Mouse (Mus musculus): Measurements from ENCODE around the gene Mgat5.

Gene Mgat5

DNA sequence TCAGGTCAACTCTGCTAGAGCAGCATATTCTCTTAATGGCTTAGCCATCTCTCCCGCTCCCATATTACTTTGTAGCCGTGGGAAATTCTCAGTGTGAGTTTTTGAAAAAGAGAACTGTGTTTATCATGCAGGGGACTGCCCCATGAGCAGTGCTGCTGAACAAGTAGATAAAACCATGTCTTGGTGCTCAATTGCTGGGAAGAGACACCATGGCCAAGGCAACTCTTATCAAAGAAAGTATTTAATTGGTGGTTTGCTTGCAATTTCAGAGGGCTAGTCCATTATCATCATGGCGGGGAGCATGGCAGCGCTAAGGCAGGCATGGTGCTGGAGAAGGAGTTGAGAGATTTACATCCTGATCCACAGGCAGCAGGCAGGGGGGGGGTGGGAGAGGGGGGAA lies 54.9 kb downstream of the Mgat5 start:
- DNase-seq (ENCODE audit: low spot score in 2 of 2) = no peak

DNA sequence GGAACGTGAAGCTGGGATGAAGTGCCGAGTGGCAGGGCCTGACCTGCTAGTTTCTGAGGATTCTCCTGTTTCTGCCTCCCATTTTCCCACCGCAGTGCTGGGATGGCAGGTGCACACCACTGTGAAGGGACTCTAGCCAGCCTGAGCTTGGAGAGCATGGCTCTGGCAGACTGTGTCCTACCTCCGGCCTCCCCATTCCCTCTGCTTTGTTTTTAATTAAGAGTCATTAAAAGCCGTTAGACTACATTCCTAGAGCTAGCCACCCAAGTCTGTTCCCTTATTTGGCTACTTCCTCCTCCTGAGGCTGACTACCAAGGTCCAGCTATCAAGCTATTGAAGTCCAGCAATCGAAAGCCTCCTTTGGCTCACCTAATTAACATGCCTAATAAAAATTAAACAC lies 56.2 kb downstream of the Mgat5 start:
- no peak for DNase-seq (ENCODE audit: low spot score in 2 of 2)

DNA sequence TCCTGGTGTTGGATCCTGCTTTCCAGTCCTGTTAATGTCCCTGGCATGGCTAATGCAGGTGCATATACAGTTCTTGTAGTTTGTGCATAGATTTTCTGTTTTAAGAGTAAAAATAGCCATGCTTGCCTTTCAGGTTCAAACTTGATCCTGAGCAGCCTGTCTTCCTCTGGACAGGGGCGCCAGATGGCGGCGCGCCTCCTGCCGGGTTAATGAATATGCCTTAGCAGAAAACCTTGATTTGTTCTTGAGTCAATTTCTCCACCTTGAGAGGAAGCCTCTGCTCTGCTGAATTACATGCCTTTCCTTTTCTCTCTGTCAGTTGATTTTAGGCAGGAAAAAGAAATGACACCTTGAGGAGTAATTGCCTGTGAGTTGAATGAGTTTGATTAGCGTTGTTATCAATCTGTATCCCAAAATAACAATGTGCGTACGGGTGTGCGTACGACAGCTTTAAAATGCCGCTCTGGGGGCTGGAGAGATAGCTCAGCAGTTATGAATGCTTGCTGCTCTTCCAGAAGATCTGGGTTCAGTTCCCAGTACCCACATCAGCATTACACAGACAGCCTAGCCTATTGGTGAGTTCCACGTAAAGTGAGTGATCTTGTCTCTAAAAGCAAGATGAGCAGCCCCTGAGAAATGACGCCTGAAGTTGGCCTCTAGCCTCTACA lies 57.5 kb downstream of the Mgat5 start:
- no peak for DNase-seq (ENCODE audit: low spot score in 2 of 2)

DNA sequence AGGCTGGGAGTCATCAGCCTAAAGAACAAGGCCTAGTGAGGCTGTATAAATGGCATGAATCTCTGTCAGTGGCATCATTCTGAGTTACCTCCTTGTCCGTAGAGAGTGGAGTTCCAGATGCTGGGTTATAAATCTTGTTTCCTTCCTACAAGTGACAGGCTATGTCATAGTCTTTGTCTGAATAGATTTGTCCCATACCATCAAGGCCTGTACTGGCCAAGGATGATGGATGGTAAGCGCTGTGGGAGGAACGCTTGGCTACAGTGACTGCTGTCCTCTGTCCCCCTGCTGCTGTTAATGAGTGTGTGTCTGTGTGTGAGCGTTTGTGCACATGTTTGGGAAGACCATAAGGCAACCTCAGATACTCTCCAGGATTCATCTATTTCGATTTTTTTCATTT lies 63.2 kb downstream of the Mgat5 start:
- DNase-seq (ENCODE audit: low spot score in 2 of 2) = no peak

DNA sequence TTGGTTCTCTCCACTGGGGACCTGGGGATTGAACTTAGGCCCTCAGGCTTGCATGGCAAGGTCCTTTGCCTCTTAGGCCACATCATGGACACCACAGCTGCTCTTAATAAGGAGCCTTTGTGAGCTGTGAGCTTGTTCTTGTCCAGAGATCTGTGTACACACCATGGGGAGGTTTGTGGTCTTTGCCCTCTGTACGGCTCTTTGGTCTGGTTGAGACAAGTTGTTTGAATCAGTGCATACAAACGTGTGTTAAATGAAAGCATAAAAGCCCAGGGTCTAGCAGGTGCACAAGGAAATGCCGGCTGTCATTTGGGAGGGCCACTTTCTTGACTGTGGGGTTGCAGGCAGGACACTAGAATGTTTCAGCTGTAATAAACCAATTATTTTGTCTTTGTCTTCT lies 64.5 kb downstream of the Mgat5 start:
- DNase-seq (ENCODE audit: low spot score in 2 of 2) = no peak

DNA sequence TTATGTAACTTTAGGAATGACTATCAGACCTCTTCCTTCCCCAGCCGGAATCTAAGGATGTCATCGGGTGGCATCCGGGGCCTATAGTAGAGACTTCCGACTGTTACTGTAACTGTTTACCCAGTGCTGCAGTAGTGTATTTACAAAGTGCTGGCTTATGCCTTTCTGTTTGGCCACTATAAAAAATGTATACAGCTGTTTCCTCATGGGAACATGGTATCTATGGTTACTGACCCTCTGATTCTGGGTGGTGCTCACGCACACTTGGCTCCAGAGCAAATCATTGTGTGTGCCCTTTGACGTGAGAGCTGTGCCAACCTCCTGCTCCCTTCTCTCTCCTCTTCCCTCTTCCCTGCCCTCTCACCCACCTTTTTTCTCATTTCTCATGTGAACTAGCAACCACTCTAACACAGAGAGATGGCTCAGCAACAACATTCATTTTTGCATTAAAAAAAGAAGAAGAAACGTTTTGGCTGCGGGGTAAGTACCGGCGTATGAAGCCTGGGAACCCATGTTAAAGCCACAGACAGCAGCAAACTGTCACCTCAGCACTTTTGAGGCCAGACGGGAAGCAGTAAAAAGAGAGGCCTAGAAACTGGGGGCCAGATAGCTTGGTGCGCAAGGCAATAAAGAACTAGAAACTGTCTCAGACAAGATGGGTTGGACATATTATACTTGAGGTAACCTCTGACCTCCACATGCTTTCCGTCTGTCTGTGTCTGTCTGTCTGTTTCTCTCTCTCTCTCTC lies 65.6 kb downstream of the Mgat5 start:
- DNase-seq (ENCODE audit: low spot score in 2 of 2) = no peak

DNA sequence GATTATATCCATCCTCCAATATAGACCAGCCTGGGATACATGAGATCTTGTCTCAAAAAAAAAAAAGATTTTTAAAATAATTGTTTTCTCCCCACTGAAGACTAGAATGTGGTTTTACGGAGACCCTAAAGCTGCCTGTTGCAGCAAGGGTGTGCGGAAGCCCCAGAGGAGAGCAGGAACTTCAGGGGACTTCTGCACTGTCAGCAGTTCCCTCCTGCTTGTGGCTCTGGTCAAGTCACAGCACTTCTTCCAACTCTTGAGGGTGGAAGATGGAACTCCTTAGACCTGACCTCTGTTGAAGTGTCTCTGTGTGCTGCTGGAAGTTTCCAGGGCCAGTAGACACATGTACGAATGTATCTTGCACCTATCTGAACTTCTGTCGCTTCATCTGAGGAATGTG lies 66.3 kb downstream of the Mgat5 start:
- DNase-seq (ENCODE audit: low spot score in 2 of 2) = no peak

DNA sequence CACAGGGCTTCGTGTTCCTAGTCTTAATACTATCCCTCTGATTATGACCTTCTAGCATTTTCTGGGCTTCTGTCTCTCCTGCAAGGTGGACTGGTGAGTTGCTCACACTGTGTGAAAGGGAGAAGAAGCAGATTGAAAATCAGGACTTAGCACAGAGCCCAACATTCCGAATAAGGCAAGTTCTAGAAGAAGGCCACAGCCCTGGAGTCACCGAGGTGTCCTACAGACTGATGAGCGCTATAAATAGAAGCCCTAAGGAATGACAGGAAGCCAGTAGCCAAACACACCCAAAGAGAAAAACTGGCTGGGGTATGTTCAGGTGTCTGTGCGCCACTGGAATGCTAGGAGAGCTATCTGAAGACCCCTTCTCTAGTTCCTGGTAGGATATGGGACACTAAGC lies 68.5 kb downstream of the Mgat5 start:
- no peak for DNase-seq (ENCODE audit: low spot score in 2 of 2)

DNA sequence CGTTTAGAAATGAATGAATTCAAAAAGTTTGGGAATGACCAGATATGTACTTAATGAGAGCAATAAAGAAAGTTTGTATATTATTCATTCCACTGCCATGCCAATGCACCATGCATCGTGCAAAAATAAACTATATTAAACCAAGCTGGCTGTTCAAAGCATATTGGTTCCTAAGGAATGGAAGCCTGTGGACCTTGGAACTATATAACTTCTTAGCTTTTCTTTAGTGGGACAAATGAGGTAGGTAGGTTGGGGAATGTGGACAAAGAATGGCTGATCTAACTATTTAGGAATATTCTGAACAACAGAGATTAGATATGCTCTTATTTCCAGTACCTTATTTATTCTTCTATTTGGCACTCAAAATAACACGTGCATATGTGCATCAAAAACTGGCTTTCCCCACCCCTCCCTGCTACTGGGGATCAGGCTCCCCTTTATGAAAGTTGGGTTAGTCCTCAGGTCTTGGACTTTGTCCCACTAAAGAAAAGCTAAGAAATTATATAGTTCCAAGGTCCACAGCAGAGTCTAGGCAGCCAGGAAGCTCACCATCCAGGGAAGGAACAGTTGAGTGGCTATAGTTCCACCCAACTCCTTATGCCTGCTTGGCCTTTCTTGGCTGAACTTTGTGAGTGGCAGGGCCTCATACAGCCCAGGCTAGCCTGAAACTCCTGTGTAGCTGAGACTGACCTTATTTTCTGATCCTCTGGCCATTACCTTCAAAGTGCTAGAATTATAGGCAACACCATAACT lies 70.9 kb downstream of the Mgat5 start:
- DNase-seq (ENCODE audit: low spot score in 2 of 2) = no peak

DNA sequence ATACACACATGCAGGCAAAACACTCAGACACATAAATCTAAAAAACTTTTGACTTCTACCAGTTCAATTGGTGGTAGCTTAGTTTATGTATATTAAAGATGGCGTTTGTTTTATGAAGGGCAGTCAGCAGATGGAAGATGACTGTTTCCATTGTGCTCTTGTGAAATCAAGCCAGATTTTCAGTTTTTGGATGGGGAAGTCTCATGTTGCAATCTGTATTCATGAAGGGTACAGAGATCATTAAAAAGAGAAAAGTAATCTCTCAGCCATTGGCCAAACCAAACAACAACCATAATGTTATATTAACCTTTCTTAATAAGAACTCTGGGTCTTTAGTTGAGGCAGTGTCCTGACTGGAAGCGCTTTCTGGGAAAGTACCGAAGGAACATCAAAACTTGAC lies 73.3 kb downstream of the Mgat5 start:
- no peak for DNase-seq (ENCODE audit: low spot score in 2 of 2)

DNA sequence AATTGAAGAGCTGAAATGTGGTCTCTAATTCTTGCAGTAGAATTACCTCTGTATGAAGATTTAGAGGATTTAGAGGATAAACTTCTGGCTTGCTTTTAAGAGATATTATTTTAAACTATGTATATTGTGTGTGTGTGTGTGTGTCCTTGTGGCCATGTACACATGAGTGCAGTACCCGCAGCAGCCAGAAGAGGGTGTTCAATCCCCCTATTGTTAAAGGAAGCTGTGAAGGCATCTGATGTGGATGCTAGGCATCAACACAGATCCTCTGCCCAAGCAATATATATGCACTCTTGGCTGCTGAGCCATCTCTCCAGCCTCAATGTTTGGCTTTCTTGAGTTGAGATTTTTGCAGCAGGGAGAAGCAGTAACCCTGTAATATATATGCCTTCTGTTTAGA lies 75.4 kb downstream of the Mgat5 start:
- no peak for DNase-seq (ENCODE audit: low spot score in 2 of 2)

DNA sequence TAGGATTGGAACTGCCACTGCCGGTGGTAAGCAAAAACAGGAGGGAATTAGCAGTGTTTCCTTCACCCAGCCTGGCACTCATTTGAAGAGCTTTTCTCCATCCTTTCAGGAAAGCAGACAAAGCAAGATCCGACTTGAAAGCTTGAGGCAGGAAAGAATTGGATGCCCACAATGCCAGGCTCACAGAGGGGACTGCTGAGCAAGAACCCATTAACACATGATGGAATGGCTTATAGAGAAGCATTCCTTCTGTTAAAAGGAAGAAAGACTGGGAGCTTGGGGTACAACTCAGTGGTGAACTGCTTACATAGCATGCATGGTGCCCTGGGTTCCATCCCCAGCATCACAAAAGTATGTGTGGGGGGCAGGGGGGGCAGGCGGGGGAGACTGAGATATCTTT lies 80.2 kb downstream of the Mgat5 start:
- no peak for DNase-seq (ENCODE audit: low spot score in 2 of 2)

DNA sequence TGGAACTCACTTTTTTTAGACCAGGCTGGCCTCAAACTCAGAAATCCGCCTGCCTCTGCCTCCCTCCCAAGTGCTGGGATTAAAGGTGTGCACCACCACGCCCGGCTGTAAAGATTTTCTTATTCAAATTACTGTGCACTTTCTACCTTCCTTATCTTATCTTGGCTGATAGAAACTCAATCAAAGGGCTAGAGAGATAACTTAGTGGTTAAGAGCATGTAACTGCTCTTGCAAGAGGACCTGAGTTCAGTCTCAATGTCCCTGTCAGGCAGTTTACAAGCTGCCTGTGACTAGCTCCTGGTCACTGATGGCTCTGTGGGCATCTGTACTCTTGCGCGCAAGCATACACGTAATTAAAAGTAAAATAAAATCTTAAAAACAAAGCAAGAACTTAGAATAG lies 82.7 kb downstream of the Mgat5 start:
- no peak for DNase-seq (ENCODE audit: low spot score in 2 of 2)

DNA sequence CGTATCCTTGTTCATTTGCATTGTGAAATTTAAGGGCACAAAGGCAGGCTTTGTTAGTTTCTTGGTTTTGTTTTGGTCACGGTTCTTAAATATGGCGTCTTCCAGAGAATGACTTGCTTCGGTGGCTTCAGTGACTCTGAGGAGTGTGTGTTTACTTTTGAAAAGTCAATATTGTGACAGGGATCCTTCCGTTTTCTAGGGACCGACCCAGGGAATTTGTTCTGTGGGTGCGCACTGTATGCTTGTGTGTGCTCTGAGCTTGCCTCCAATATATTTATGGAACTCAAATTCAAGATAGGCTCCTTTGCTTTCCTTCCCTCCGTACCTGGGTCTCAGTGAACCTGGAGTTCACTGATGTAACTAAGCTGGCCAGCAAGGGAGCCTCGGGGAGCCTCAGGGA lies 86.1 kb downstream of the Mgat5 start:
- no peak for DNase-seq (ENCODE audit: low spot score in 2 of 2)

DNA sequence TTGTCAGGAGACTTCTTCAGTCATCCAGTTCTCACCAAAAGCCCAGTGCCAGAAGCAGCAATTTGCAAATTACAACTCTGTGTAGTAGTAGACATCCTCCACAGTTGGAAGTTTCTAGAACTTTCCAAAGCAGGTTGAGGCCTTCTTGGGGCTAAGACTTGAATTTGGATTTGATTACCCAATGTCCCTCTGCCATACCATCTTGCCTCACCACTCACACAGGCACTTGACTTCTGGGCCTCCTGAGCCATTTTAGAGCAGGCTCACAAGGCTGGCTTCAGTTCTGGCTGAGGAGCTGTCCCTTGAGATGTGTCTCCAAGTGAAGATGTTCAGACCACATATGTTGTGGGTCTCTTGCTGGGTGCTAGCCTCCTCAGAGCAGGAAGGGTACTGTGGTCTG lies 86.9 kb downstream of the Mgat5 start:
- no peak for DNase-seq (ENCODE audit: low spot score in 2 of 2)

DNA sequence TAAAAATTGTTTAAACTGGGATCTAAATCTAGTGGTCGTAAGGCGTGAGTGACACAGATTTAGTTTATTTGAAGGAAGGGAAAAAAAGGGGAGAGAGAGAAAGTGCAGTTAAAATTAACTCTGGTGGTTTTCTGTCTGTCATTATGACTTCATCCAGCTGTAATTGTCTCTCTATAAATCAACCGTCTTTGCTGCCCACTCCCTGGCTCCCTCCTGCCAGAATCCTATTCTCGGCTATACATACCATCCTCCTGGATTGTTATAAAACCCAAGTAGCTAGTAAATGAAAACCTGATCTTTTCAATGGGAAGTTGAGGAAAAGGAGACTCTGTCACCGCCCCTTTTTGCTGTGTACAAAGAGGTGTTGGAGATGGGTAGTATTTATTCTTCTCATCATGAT lies 88.5 kb downstream of the Mgat5 start:
- peak in 1 of 2 experiments; percentile 32 for DNase-seq (ENCODE audit: low spot score in 2 of 2)

DNA sequence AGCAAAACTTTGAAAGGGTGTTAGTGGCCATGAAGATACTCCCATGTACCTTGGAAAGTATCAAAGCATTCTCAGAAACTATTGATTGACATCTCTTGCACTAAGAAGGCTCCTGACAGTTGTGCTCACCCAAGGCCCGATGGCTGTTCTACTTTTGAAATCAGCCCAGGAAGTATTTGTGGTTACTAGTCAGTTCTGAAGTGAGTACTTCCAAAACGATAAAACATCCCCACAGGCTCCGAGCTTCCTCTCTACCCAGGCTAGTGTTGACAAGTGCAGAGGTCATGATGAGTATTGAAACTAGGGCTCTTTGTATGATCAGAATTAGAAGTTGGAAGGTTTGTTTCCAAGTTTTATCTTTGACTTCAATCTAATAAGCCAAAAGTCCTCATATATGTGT lies 92.0 kb downstream of the Mgat5 start:
- no peak for DNase-seq (ENCODE audit: low spot score in 2 of 2)

DNA sequence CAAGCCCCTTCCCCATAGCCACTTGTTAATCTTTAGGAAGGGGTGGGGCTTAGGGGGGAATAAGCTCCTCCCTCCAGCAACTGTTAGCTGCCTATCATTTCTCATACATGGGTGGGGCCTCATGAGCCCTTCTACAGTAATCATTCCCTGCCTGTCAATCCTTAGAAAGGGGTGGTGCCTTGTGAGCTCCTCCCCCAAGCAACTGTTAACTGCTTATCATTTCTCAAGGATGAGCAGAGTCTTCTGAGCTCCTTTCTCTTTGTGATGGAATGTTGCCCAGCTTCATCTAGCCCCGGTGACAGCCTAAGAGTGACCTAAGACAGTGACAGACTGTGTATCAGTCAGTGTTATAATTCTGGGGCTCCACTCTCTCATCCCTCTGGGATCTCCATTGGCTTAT lies 95.0 kb downstream of the Mgat5 start:
- DNase-seq (ENCODE audit: low spot score in 2 of 2) = no peak

DNA sequence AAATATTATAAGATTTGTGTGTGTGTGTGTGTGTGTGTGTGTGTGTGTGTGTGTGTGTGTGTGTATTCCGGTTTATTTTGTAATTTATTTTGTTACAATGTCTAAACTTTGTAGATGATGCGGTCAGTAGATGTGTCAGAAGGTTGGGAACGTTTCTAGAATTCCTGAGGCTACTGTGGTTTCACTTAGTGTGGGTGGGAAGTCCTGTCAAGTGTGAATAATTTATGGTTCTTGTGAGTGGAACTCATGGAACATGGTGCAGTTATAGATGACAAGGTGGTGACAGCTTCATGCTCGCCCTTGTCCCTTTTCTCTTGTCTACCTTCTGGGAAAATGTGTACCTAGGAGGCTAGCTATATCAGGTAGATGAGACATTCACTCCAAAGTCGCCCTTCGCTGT lies 96.2 kb downstream of the Mgat5 start:
- DNase-seq (ENCODE audit: low spot score in 2 of 2) = no peak

DNA sequence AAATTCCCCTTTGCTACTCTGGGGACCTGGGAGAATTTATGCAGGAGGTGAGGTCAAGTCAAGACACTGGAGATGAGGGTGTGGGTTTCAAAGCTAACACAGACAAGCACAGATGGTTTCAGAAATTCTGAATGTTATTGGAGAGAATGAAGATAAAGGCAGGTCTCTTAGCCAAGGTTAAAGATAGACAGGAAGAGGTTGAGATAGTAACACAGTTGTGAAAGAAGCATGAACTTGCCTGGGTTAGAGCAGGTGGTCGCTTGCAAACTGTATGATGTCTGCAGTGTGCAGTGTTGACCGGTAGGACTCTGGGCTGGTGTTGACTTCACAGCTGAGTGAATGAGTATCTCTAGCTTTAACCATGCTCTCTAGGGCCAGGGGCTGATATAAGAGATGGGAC lies 97.8 kb downstream of the Mgat5 start:
- DNase-seq (ENCODE audit: low spot score in 2 of 2) = no peak

DNA sequence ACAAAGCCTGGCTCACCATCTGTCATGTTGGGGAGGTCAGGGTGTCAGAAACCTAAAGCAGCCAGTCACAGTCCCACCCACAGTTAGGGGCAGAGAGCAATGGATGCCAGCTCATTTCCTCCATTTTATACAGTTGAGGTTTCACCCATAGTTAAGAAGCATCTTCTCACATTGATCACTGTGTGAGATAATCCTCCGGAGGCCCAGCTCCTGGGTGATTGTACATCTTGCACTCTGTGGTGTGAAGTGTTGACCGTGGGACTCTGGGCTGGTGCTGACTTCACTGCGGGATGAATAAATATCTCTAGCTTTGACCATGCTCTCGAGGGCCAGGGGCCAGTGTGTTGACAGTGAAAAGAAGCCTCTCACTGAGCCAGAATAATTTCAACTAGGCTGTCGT lies 99.0 kb downstream of the Mgat5 start:
- DNase-seq (ENCODE audit: low spot score in 2 of 2) = no peak

DNA sequence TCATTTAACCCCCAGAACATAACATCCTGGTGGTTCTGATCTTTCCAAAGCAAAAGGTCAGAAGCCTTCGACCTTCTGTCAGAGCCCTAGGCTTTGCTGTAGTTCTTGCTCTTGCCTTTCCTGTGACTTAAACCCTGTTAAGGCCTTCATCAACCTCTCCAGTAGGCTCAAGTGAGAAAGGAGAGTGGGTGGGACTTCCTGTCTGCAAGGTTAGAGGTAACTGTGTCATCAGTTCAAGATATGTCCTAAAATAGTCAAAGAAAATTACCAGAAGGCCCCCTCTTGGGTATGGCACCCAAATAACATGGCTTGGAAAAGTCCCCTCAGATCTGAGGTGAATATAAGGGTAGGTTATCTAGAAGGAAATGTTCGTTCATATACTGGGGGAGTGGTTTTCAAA lies 99.5 kb downstream of the Mgat5 start:
- no peak for DNase-seq (ENCODE audit: low spot score in 2 of 2)

DNA sequence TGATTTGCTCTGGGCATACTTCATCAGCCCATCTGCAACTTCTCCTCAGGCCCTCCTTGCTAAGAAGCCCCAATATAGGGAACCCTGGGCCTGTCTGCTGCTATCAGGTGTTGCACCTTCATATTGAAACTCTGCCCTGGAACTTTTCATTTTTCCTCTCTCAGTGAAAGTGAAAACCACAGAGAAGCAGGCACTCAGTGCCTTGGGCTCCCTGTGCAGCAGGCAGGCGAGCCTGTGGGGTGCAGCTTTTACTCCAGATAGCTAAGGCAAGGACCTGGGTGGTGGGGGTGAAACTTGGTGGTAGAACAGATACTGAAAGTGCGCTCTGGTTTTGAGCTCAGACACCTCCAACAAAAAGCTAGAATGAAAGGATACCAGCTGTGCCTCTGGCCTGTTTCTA lies 100.8 kb downstream of the Mgat5 start:
- no peak for DNase-seq (ENCODE audit: low spot score in 2 of 2)

Measured in right cerebral cortex, postnatal 36 days (tissue).